Mouse (Mus musculus): Measurements from ENCODE around the gene Col6a5. TPM values are rescaled to one million over a fixed set of nuclear protein-coding genes. Genes with fewer than 3 reads are reported as not detected.
A peak's percentile ranks its signal among the peaks of the same experiment; 100 is the strongest.

The Col6a5 gene
- 0.95 and 1.1 TPM in 2 replicates for polyA plus RNA-seq (2014; fragmentation: Nextera tagmentation; extraction: Ambion mirVana)

- H3K27ac ChIP-seq (ENCODE audit: low read length): no peak within 1 kb of the TSS
- H3K36me3 ChIP-seq (ENCODE audit: control insufficient read depth, insufficient read depth, low read length): no peaks in the 10 kb centered on the region
- no peak within 1 kb of the TSS; the same call in 1 of the 2 replicates for H3K9ac ChIP-seq (replicated peaks; ENCODE audit: low read depth, low read length)
- no peaks in the 10 kb centered on the region for H3K9me3 ChIP-seq (ENCODE audit: control insufficient read depth, low read depth, low read length)
- peaks cover 15% of the 10 kb centered on the region for H3K4me1 ChIP-seq (ENCODE audit: control insufficient read depth, insufficient read depth, low read length)
- ATAC-seq (ENCODE audit: insufficient number of reproducible peaks, insufficient read depth, low FRiP score, low read depth): no peak
- 13% methylated on average over 13 of the region's 13 CpGs for WGBS
- H3K4me3 ChIP-seq (ENCODE audit: low read depth, low read length): no peak within 1 kb of the TSS
- peak within 1 kb of the TSS; percentile 29 for H3K4me2 ChIP-seq (replicated peaks; ENCODE audit: low read depth, low read length)
- no peaks in the 10 kb centered on the region for H3K27me3 ChIP-seq (ENCODE audit: control insufficient read depth, insufficient read depth, low read length)
Observed at GRCm38 (mm10) chr9:105960533-105960932, at the start of gene Col6a5. TSS of gene Col6a5 (minus strand) at chr9:105960643.

- no peaks in the 10 kb centered on the region for H3K9me3 ChIP-seq (ENCODE audit: control insufficient read depth, low read depth, low read length)
- 44% methylated on average over 11 of the region's 11 CpGs for WGBS
- no peak overlapping the region for H3K27ac ChIP-seq (ENCODE audit: low read length)
- H3K4me2 ChIP-seq (replicated peaks; ENCODE audit: low read depth, low read length): no peak overlapping the region
- ATAC-seq (ENCODE audit: insufficient number of reproducible peaks, insufficient read depth, low FRiP score, low read depth): no peak
- no peaks in the 10 kb centered on the region for H3K36me3 ChIP-seq (ENCODE audit: control insufficient read depth, insufficient read depth, low read length)
- H3K4me3 ChIP-seq (ENCODE audit: low read depth, low read length): no peak overlapping the region
- no peak overlapping the region for H3K9ac ChIP-seq (replicated peaks; ENCODE audit: low read depth, low read length)
- H3K4me1 ChIP-seq (ENCODE audit: control insufficient read depth, insufficient read depth, low read length): no peaks in the 10 kb centered on the region
- no peaks in the 10 kb centered on the region for H3K27me3 ChIP-seq (ENCODE audit: control insufficient read depth, insufficient read depth, low read length)
Observed at GRCm38 (mm10) chr9:105997955-105998354, 37.5 kb upstream of the Col6a5 start.

GRCm38 (mm10) chr9:105992425-105992824 lies 32.0 kb upstream of the Col6a5 start:
- Histone ChIP-seq H3K27me3 (ENCODE audit: control insufficient read depth, insufficient read depth, low read length) (no peaks in the 10 kb centered on the region), H3K4me1 (ENCODE audit: control insufficient read depth, insufficient read depth, low read length) (no peaks in the 10 kb centered on the region), H3K36me3 (ENCODE audit: control insufficient read depth, insufficient read depth, low read length) (no peaks in the 10 kb centered on the region), H3K27ac (ENCODE audit: low read length) (no peak overlapping the region), H3K4me3 (ENCODE audit: low read depth, low read length) (no peak overlapping the region), H3K9me3 (ENCODE audit: control insufficient read depth, low read depth, low read length) (no peaks in the 10 kb centered on the region), H3K4me2 (replicated peaks; ENCODE audit: low read depth, low read length) (no peak overlapping the region), H3K9ac (replicated peaks; ENCODE audit: low read depth, low read length) (no peak overlapping the region)
- ATAC-seq (ENCODE audit: insufficient number of reproducible peaks, insufficient read depth, low FRiP score, low read depth): no peak
- WGBS: 76% methylated on average over 6 of the region's 6 CpGs

- ATAC-seq (ENCODE audit: insufficient number of reproducible peaks, insufficient read depth, low FRiP score, low read depth): no peak
- 74% methylated on average over 6 of the region's 6 CpGs for WGBS
Observed at GRCm38 (mm10) chr9:105990099-105990498, 29.7 kb upstream of the Col6a5 start.

GRCm38 (mm10) chr9:105989468-105989867 lies 29.0 kb upstream of the Col6a5 start:
- H3K4me1 ChIP-seq (ENCODE audit: control insufficient read depth, insufficient read depth, low read length): no peaks in the 10 kb centered on the region
- 89% methylated on average over 6 of the region's 6 CpGs for WGBS
- H3K9ac ChIP-seq (replicated peaks; ENCODE audit: low read depth, low read length): no peak overlapping the region
- no peaks in the 10 kb centered on the region for H3K9me3 ChIP-seq (ENCODE audit: control insufficient read depth, low read depth, low read length)
- H3K36me3 ChIP-seq (ENCODE audit: control insufficient read depth, insufficient read depth, low read length): no peaks in the 10 kb centered on the region
- no peak for ATAC-seq (ENCODE audit: insufficient number of reproducible peaks, insufficient read depth, low FRiP score, low read depth)
- no peak overlapping the region for H3K4me2 ChIP-seq (replicated peaks; ENCODE audit: low read depth, low read length)
- H3K27me3 ChIP-seq (ENCODE audit: control insufficient read depth, insufficient read depth, low read length): no peaks in the 10 kb centered on the region
- H3K4me3 ChIP-seq (ENCODE audit: low read depth, low read length): no peak overlapping the region
- no peak overlapping the region for H3K27ac ChIP-seq (ENCODE audit: low read length)

More at GRCm38 (mm10) chr9:105990099-105990498, 29.7 kb upstream of the Col6a5 start:
- H3K4me1 ChIP-seq (ENCODE audit: control insufficient read depth, insufficient read depth, low read length): no peaks in the 10 kb centered on the region
- H3K9ac ChIP-seq (replicated peaks; ENCODE audit: low read depth, low read length): no peak overlapping the region
- no peaks in the 10 kb centered on the region for H3K36me3 ChIP-seq (ENCODE audit: control insufficient read depth, insufficient read depth, low read length)
- H3K27ac ChIP-seq (ENCODE audit: low read length): no peak overlapping the region
- H3K27me3 ChIP-seq (ENCODE audit: control insufficient read depth, insufficient read depth, low read length): no peaks in the 10 kb centered on the region
- H3K4me3 ChIP-seq (ENCODE audit: low read depth, low read length): no peak overlapping the region
- H3K4me2 ChIP-seq (replicated peaks; ENCODE audit: low read depth, low read length): no peak overlapping the region
- H3K9me3 ChIP-seq (ENCODE audit: control insufficient read depth, low read depth, low read length): no peaks in the 10 kb centered on the region

- no peaks in the 10 kb centered on the region for H3K27me3 ChIP-seq (ENCODE audit: control insufficient read depth, insufficient read depth, low read length)
- no peak overlapping the region for H3K27ac ChIP-seq (ENCODE audit: low read length)
- no peak overlapping the region for H3K9ac ChIP-seq (replicated peaks; ENCODE audit: low read depth, low read length)
- 71% methylated on average over 8 of the region's 8 CpGs for WGBS
- no peak overlapping the region for H3K4me3 ChIP-seq (ENCODE audit: low read depth, low read length)
- H3K9me3 ChIP-seq (ENCODE audit: control insufficient read depth, low read depth, low read length): no peaks in the 10 kb centered on the region
- no peak overlapping the region for H3K4me2 ChIP-seq (replicated peaks; ENCODE audit: low read depth, low read length)
- ATAC-seq (ENCODE audit: insufficient number of reproducible peaks, insufficient read depth, low FRiP score, low read depth): no peak
- no peaks in the 10 kb centered on the region for H3K4me1 ChIP-seq (ENCODE audit: control insufficient read depth, insufficient read depth, low read length)
- no peaks in the 10 kb centered on the region for H3K36me3 ChIP-seq (ENCODE audit: control insufficient read depth, insufficient read depth, low read length)
Observed at GRCm38 (mm10) chr9:105988096-105988495, 27.7 kb upstream of the Col6a5 start.

- ATAC-seq (ENCODE audit: insufficient number of reproducible peaks, insufficient read depth, low FRiP score, low read depth): no peak
- no peak overlapping the region for H3K27ac ChIP-seq (ENCODE audit: low read length)
- H3K4me2 ChIP-seq (replicated peaks; ENCODE audit: low read depth, low read length): no peak overlapping the region
- no peak overlapping the region for H3K9ac ChIP-seq (replicated peaks; ENCODE audit: low read depth, low read length)
- 45% methylated on average over 10 of the region's 10 CpGs for WGBS
- H3K36me3 ChIP-seq (ENCODE audit: control insufficient read depth, insufficient read depth, low read length): no peaks in the 10 kb centered on the region
- no peaks in the 10 kb centered on the region for H3K9me3 ChIP-seq (ENCODE audit: control insufficient read depth, low read depth, low read length)
- no peaks in the 10 kb centered on the region for H3K4me1 ChIP-seq (ENCODE audit: control insufficient read depth, insufficient read depth, low read length)
- H3K4me3 ChIP-seq (ENCODE audit: low read depth, low read length): no peak overlapping the region
- no peaks in the 10 kb centered on the region for H3K27me3 ChIP-seq (ENCODE audit: control insufficient read depth, insufficient read depth, low read length)
Observed at GRCm38 (mm10) chr9:105984931-105985519, 24.6 kb upstream of the Col6a5 start.

- WGBS: 76% methylated on average over 8 of the region's 8 CpGs
- no peaks in the 10 kb centered on the region for H3K36me3 ChIP-seq (ENCODE audit: control insufficient read depth, insufficient read depth, low read length)
- H3K27ac ChIP-seq (ENCODE audit: low read length): no peak overlapping the region
- ATAC-seq (ENCODE audit: insufficient number of reproducible peaks, insufficient read depth, low FRiP score, low read depth): peak; percentile 10; the same call in 1 of the 2 replicates
- no peak overlapping the region for H3K4me3 ChIP-seq (ENCODE audit: low read depth, low read length)
- H3K9me3 ChIP-seq (ENCODE audit: control insufficient read depth, low read depth, low read length): no peaks in the 10 kb centered on the region
- H3K27me3 ChIP-seq (ENCODE audit: control insufficient read depth, insufficient read depth, low read length): no peaks in the 10 kb centered on the region
- no peak overlapping the region for H3K9ac ChIP-seq (replicated peaks; ENCODE audit: low read depth, low read length)
- H3K4me2 ChIP-seq (replicated peaks; ENCODE audit: low read depth, low read length): no peak overlapping the region
- H3K4me1 ChIP-seq (ENCODE audit: control insufficient read depth, insufficient read depth, low read length): no peaks in the 10 kb centered on the region
Observed at GRCm38 (mm10) chr9:105978479-105978878, 18.0 kb upstream of the Col6a5 start.

- no peak overlapping the region for H3K4me2 ChIP-seq (replicated peaks; ENCODE audit: low read depth, low read length)
- H3K27me3 ChIP-seq (ENCODE audit: control insufficient read depth, insufficient read depth, low read length): no peaks in the 10 kb centered on the region
- no peak overlapping the region for H3K4me3 ChIP-seq (ENCODE audit: low read depth, low read length)
Observed at GRCm38 (mm10) chr9:105976871-105977270, 16.4 kb upstream of the Col6a5 start.

More at GRCm38 (mm10) chr9:105976871-105977270, 16.4 kb upstream of the Col6a5 start:
- Histone ChIP-seq H3K27ac (ENCODE audit: low read length) (no peak overlapping the region), H3K9me3 (ENCODE audit: control insufficient read depth, low read depth, low read length) (no peaks in the 10 kb centered on the region), H3K9ac (replicated peaks; ENCODE audit: low read depth, low read length) (no peak overlapping the region), H3K36me3 (ENCODE audit: control insufficient read depth, insufficient read depth, low read length) (no peaks in the 10 kb centered on the region), H3K4me1 (ENCODE audit: control insufficient read depth, insufficient read depth, low read length) (no peaks in the 10 kb centered on the region)
- WGBS: 20% methylated on average over 13 of the region's 13 CpGs
- no peak for ATAC-seq (ENCODE audit: insufficient number of reproducible peaks, insufficient read depth, low FRiP score, low read depth)

Data from stomach, embryonic 14.5 days (tissue).